Mouse (Mus musculus) liver, embryonic 14.5 days (tissue): Measurements from ENCODE around the gene Neurl1a.

ENCODE experiments used
- CTCF ChIP-seq: IDR thresholded peaks from 2 replicates; pipeline ENCODE4 v1.5.1; 2016; ENCODE audit warnings: antibody characterized with exemption, low read depth, control low read depth
- EP300 ChIP-seq: IDR thresholded peaks from 2 replicates; pipeline ENCODE4 v1.6.1; 2016; ENCODE audit warnings: antibody characterized with exemption, low read depth

- TF ChIP-seq CTCF (no peak), EP300 (no peak)
Observed at GRCm38 (mm10) chr19:47282688-47283215, 104.1 kb downstream of the Neurl1a start.
